Mouse (Mus musculus) kidney, adult 8-10 months (tissue): ENCODE data around the gene Lfng.

Source experiments
- DNase-seq, 2 experiments: peaks; one replicate each; pipeline ENCODE4 v3.0.0; 2022

Gene Lfng

DNA sequence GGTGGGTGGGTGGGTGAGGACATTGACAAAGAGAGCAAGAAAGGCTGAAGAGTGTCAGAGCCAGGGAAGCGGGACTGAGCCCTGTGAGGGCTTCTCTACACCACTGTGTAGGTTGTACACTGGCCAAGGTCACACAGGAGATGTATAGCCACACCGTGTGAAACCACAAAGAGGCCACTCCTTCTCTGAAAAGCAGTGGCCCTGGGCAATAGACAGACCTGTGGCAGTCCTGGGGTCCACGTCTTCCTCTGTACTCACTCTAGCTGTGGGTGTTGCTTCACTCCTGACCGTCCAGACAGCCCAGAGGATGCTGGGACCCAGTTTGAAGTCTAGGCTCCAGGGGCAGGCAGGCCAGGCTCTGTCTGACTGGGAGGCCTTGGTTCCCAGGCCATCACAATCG lies 12.3 kb upstream of the Lfng start:
- no peak for DNase-seq

DNA sequence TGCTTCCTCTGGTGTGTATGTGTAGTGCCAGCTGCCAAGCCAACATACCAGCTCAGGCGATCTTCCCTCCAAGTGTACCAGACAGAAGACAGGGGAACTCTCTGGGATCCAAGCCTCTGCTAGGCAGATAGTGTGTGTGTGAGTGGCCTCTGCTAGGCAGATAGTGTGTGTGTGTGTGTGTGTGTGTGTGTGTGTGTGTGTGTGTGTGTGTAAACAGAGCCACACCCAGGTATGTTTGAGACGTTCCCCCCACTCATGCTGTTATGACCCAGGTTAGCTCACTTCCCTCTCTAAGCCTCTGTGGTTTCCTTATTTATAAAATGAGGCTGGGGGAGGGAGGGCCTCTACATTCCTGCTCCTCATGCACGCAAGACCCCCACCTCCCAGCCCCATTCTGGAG lies 10.7 kb upstream of the Lfng start:
- no peak for DNase-seq

GRCm38 (mm10) chr5:140596927-140597588 lies 10.1 kb upstream of the Lfng start:
- peak; percentile 59 to 79 for DNase-seq

DNA sequence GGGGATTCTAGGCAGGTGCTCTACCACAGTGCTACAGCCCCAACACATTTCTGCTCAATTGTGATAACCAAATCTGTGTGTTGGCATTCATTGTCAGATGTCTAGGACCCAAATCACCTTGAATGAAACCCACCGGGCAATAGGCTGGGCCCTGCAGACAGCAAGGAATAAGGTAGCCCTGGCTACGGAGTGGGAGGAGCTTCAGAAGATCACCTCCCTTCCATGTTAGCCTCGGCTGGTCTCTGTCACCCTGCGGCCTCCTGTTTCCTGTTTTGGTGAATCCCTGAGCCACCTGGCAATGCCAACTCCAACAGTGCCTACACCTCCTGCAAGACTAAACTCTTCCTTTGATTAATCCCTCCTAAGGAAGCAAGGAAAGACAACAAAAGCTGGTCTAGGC lies 9.3 kb upstream of the Lfng start:
- no peak for DNase-seq

DNA sequence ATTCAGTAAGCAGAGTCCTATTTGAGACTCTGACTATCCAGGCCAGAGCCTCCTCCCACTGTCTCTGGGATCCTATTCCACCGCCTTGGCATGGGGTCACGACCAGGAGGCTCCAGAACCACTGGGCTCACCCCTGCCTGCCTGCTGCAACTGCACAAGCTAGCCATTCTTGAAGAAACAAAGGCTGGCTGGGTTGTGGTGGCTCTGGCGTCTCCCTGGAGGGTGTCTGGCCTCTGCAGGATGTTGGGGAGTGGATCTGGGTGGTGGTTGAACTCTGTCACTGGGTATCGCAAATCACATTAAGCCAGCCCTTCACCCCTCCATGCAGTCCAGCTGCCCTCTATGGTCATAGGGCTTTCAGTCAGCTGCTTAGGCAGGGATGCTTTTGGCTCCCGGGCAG lies 7.2 kb upstream of the Lfng start:
- DNase-seq: no peak

DNA sequence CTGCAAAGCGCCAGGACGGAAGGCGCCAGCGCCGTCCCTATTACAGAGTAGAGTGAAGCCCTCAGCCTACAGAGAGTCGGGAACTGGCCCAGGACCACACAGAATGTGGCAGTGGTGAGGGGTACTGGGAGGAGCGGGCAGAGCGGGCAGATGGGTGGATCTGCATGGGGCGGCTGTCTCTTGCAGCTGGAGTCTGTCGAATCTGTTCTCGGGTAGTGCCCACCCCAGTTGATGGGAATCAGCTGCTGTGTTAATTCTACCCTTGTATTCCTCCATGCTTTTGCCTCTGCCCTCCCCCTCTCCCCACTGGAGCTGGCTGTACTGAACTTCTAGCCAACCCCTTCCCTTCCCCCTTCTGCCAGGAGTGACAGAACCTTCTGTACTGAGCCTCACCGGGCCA lies 5.4 kb upstream of the Lfng start:
- DNase-seq: no peak

DNA sequence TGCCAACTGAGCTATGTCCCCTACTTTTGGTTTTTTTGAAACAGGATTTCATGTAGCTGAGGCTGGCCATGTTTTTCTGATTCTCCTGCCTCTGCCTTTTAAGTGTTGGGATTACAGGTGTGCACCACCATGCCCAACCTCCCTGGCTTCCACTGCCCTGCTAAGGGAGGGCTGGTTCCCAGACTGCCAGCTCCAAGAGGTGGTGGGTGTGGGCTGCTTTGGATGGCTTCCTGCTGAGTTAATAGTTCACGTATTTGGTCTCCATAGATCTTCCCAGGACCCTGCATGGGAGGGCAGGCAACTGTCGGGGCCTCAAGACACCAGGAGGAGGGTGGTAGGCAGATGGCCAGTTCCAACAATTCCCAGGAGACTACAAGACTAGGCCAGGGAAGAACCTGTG lies 4.6 kb upstream of the Lfng start:
- no peak for DNase-seq

DNA sequence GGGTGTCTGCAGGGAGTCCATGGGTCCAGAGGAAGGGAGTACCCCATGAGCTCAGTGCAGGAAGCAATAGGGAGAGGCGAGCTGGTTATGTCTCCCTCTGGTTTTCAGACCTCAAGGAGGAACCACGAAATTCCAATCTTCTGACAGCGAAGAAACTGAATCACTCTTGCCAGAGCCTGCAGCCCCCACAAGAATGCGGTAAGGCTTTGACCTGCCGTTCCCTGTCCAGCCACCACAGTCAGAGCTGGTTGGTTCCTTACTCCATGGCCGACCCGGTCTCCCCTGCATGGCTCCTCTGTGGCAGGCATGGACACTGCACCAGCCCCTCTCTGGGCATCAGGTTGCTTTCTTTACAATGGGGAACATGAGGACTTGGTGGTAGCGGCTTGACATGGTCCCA lies 2.7 kb upstream of the Lfng start:
- no peak for DNase-seq

- DNase-seq: no peak
These were observed 1.9 kb upstream of the Lfng start for GRCm38 (mm10) chr5:140605228-140605627.

DNA sequence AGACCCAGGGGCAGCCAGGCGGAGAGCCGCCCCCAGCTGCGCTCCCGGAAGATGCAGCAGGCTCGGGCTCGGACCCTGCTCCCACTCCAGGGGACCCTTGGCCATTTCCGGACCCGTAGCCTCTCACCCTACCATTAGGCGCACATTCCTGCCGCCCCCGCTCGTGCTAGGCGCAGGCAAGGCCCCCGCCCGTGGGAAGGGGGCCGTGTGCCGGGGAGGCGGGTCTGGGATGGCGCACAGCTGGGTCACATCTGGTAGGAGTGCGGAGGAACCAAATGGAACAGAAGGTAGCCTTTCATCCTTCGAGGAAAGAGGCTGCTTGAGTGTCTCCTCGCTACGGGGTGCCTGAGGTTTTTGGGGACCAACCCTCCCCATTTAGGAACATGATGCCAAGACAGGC lies 734 bp upstream of the Lfng start:
- no peak for DNase-seq

GRCm38 (mm10) chr5:140607836-140608633 lies 915 bp downstream of the Lfng start:
- no peak for DNase-seq

GRCm38 (mm10) chr5:140608634-140609015 lies 1.5 kb downstream of the Lfng start:
- no peak for DNase-seq

DNA sequence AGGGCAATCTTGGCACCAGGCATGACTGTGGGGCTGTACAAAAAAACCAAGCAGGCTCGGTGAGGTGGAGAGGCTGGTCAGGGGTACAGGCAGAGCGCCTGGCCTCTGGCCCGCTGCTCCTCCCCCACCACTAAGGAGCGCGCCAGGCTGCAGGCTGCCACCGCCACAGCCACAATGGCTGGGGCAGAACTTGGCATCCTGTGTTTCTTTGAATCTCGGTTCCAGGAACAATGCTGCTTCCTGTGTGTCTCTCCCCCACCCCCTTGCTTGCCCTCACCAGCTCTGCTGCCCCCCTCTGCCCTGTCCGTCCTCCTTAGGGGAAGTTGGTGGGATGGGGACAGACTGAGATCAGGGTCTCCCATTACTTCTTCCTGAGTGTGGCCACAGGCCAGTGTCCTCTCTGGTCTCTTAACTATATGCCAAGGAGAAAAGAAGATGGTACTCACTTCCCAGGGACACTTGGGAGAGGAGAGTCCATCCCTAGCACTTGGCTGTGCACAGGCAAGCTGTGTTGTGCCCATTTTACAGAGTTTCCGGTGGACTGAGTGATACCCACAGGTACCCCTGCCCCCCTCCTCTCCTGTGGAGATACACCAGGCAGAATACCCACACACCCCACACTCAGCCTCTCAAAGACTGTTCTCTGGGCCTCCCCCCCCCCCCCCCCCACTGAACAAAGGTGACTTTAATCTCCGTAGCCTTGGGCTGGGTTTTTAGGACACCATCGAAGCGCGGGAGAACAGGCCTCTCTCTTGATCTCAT lies 2.6 kb downstream of the Lfng start:
- DNase-seq: no peak

GRCm38 (mm10) chr5:140610273-140611011 lies 3.3 kb downstream of the Lfng start:
- DNase-seq: no peak

- DNase-seq: peak; percentile 62
These were observed 4.0 kb downstream of the Lfng start for GRCm38 (mm10) chr5:140611021-140611583.

- DNase-seq: no peak
These were observed 4.6 kb downstream of the Lfng start for GRCm38 (mm10) chr5:140611611-140612185.

DNA sequence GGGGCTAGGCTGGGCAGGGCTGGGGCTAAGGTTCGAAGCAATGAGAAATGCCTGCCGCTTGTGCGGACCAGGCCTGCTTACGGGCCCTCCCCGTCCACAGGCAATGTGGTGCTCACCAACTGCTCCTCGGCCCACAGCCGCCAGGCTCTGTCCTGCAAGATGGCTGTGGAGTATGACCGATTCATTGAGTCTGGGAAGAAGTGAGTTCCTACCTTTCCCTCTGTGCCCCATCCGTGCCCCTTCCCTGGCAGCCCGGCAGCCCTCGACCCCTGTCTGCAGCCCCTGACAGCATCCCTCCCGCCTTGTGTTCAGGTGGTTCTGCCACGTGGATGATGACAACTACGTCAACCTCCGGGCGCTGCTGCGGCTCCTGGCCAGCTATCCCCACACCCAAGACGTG lies 5.1 kb downstream of the Lfng start:
- no peak for DNase-seq

DNA sequence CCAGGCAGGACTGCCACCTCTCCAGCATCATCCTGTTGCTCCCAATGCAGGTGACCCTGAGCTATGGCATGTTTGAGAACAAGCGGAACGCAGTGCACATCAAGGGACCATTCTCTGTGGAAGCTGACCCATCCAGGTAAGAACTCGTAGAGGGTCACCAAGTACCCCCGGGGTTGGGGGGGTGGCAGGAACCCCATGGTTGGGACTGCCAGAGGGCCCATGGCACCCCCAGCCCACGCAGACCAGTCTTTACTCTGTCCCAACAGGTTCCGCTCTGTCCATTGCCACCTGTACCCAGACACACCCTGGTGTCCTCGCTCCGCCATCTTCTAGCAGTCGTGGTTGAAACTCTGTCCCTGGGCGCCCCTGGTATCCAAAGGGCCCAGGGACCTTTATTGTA lies 7.0 kb downstream of the Lfng start:
- no peak for DNase-seq

DNA sequence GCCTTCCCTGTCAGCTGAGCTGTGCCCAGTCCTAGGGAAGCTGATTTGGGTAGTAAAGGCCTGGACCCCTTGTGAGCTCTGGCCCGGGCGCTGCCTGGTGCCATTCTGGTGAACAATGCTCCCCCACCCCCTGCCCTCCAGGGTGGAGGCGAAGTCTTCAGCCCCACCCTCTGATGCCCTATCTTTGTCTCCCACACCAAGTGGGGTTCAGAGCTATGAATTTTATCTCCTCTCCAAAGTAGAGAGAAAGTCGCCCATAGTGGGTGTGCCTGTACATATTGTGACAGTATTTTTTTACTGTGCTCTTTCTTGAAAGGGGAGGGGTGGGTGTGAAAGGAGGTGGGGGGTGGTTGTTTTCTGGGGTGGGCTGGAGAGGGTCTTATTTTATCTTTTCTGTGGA lies 7.7 kb downstream of the Lfng start:
- DNase-seq: no peak

GRCm38 (mm10) chr5:140615321-140616109 lies 8.4 kb downstream of the Lfng start:
- DNase-seq: no peak

GRCm38 (mm10) chr5:140616110-140616503 lies 9.0 kb downstream of the Lfng start:
- DNase-seq: no peak

GRCm38 (mm10) chr5:140616691-140617090 lies 9.6 kb downstream of the Lfng start:
- DNase-seq: no peak
